Mouse (Mus musculus) ES-E14 (cell line): ENCODE data around the gene Rhbdf1.

Experiments
- CHD2 ChIP-seq: IDR thresholded peaks from 2 replicates; pipeline ENCODE4 v1.6.1; 2014; ENCODE audit warnings: mild to moderate bottlenecking, low read depth, low read length, inconsistent platforms
- ZNF384 ChIP-seq: IDR thresholded peaks from 2 replicates; pipeline ENCODE4 v1.6.1; 2012; ENCODE audit warnings: low read depth, low read length, inconsistent platforms

GRCm38 (mm10) chr11:32200075-32200601 is 22.0 kb downstream of the Rhbdf1 start, which contains the start of gene Il9r:
- TF ChIP-seq ZNF384 (no peak), CHD2 (no peak)
